Mouse (Mus musculus): ENCODE measurements around the gene 2610528J11Rik. TPM values are rescaled to one million over a fixed set of nuclear protein-coding genes. Genes with fewer than 3 reads are reported as not detected.

2610528J11Rik gene
- polyA plus RNA-seq, 2 experiments = 4.8 to 6.4 TPM

GRCm38 (mm10) chr4:118535610-118536009 lies 8.8 kb downstream of the 2610528J11Rik start:
- Histone ChIP-seq H3K27ac (no peak overlapping the region), H3K27me3 (ENCODE audit: control insufficient read depth, insufficient read depth, low read length) (no peaks in the 10 kb centered on the region), H3K4me1 (replicated peaks; ENCODE audit: control insufficient read depth in 2 of 2, insufficient read depth in 2 of 2, low read length in 1 of 2) (no peaks in the 10 kb centered on the region; a peak in 1 of 4 replicates), H3K4me2 (ENCODE audit: low read depth) (no peak overlapping the region), H3K36me3 (replicated peaks; ENCODE audit: control insufficient read depth, insufficient read depth, low read depth) (no peaks in the 10 kb centered on the region), H3K9ac (replicated peaks) (no peak overlapping the region), H3K4me3 (ENCODE audit: insufficient read depth in 1 of 2, low read depth in 2 of 2, low read length in 2 of 2) (no peak overlapping the region), H3K9me3 (ENCODE audit: control insufficient read depth, low read length) (no peaks in the 10 kb centered on the region)
- 72% methylated on average over 6 of the region's 6 CpGs for WGBS (ENCODE audit: insufficient replicate concordance)
- TF ChIP-seq EP300 (IDR thresholded peaks at IDR 0.05; ENCODE audit: low read depth) (no peak), CTCF (IDR thresholded peaks at IDR 0.05; ENCODE audit: low read depth) (no peak)
- DNase-seq (ENCODE audit: low read depth in 3 of 3, low spot score in 3 of 3) = no peak
- no peak for ATAC-seq (ENCODE audit: insufficient read depth)

- no peak overlapping the region for H3K9ac ChIP-seq (replicated peaks)
- no peak overlapping the region for H3K4me2 ChIP-seq (ENCODE audit: low read depth)
- H3K4me1 ChIP-seq (replicated peaks; ENCODE audit: control insufficient read depth in 2 of 2, insufficient read depth in 2 of 2, low read length in 1 of 2) = no peaks in the 10 kb centered on the region; a peak in 1 of 4 replicates
- H3K4me3 ChIP-seq (ENCODE audit: insufficient read depth in 1 of 2, low read depth in 2 of 2, low read length in 2 of 2) = no peak overlapping the region
- H3K27me3 ChIP-seq (ENCODE audit: control insufficient read depth, insufficient read depth, low read length) = no peaks in the 10 kb centered on the region
- TF ChIP-seq CTCF (IDR thresholded peaks at IDR 0.05; ENCODE audit: low read depth) (no peak), EP300 (IDR thresholded peaks at IDR 0.05; ENCODE audit: low read depth) (no peak)
- WGBS (ENCODE audit: insufficient replicate concordance) = 26% methylated on average over 6 of the region's 6 CpGs
- ATAC-seq (ENCODE audit: insufficient read depth) (no peak), DNase-seq (ENCODE audit: low read depth in 3 of 3, low spot score in 3 of 3) (no peak)
- H3K36me3 ChIP-seq (replicated peaks; ENCODE audit: control insufficient read depth, insufficient read depth, low read depth) = no peaks in the 10 kb centered on the region
- no peak overlapping the region for H3K27ac ChIP-seq
- H3K9me3 ChIP-seq (ENCODE audit: control insufficient read depth, low read length) = no peaks in the 10 kb centered on the region
These were observed 11.0 kb downstream of the 2610528J11Rik start for GRCm38 (mm10) chr4:118537801-118538200.

GRCm38 (mm10) chr4:118539904-118540303 lies 13.1 kb downstream of the 2610528J11Rik start:
- no peak overlapping the region for H3K9ac ChIP-seq (replicated peaks)
- H3K4me1 ChIP-seq (replicated peaks; ENCODE audit: control insufficient read depth in 2 of 2, insufficient read depth in 2 of 2, low read length in 1 of 2) = no peaks in the 10 kb centered on the region
- H3K36me3 ChIP-seq (replicated peaks; ENCODE audit: control insufficient read depth, insufficient read depth, low read depth) = no peaks in the 10 kb centered on the region
- H3K4me2 ChIP-seq (ENCODE audit: low read depth) = no peak overlapping the region
- no peak overlapping the region for H3K4me3 ChIP-seq (ENCODE audit: insufficient read depth in 1 of 2, low read depth in 2 of 2, low read length in 2 of 2)
- 43% methylated on average over 10 of the region's 10 CpGs for WGBS (ENCODE audit: insufficient replicate concordance)
- TF ChIP-seq CTCF (IDR thresholded peaks at IDR 0.05; ENCODE audit: low read depth) = no peak
- TF ChIP-seq EP300 (IDR thresholded peaks at IDR 0.05; ENCODE audit: low read depth) = no peak
- H3K27me3 ChIP-seq (ENCODE audit: control insufficient read depth, insufficient read depth, low read length) = no peaks in the 10 kb centered on the region
- ATAC-seq (ENCODE audit: insufficient read depth) = no peak
- DNase-seq (ENCODE audit: low read depth in 3 of 3, low spot score in 3 of 3) = no peak
- H3K9me3 ChIP-seq (ENCODE audit: control insufficient read depth, low read length) = no peaks in the 10 kb centered on the region
- H3K27ac ChIP-seq = no peak overlapping the region

GRCm38 (mm10) chr4:118542510-118543157 lies 15.8 kb downstream of the 2610528J11Rik start:
- 40% methylated on average over 9 of the region's 9 CpGs for WGBS (ENCODE audit: insufficient replicate concordance)
- no peak overlapping the region for H3K9ac ChIP-seq (replicated peaks)
- no peak overlapping the region for H3K27ac ChIP-seq

GRCm38 (mm10) chr4:118543158-118543530 lies 16.3 kb downstream of the 2610528J11Rik start:
- peak overlapping the region in 1 of 2 experiments; percentile 28; a peak in 2 of 4 replicates for H3K4me3 ChIP-seq (ENCODE audit: insufficient read depth in 1 of 2, low read depth in 2 of 2, low read length in 2 of 2)
- DNase-seq (ENCODE audit: low read depth in 3 of 3, low spot score in 3 of 3) (no peak), ATAC-seq (ENCODE audit: insufficient read depth) (no peak; the same call in 1 of the 2 replicates)
- H3K27me3 ChIP-seq (ENCODE audit: control insufficient read depth, insufficient read depth, low read length) = no peaks in the 10 kb centered on the region
- H3K4me1 ChIP-seq (replicated peaks; ENCODE audit: control insufficient read depth in 2 of 2, insufficient read depth in 2 of 2, low read length in 1 of 2) = no peaks in the 10 kb centered on the region
- no peaks in the 10 kb centered on the region for H3K36me3 ChIP-seq (replicated peaks; ENCODE audit: control insufficient read depth, insufficient read depth, low read depth)
- H3K9me3 ChIP-seq (ENCODE audit: control insufficient read depth, low read length) = no peaks in the 10 kb centered on the region
- H3K9ac ChIP-seq (replicated peaks) = no peak overlapping the region
- WGBS (ENCODE audit: insufficient replicate concordance) = 12% methylated on average over 13 of the region's 13 CpGs
- H3K4me2 ChIP-seq (ENCODE audit: low read depth) = peak overlapping the region; percentile 48
- no peak overlapping the region for H3K27ac ChIP-seq
- TF ChIP-seq CTCF (IDR thresholded peaks at IDR 0.05; ENCODE audit: low read depth) (no peak), EP300 (IDR thresholded peaks at IDR 0.05; ENCODE audit: low read depth) (no peak)

More at GRCm38 (mm10) chr4:118542510-118543157, 15.8 kb downstream of the 2610528J11Rik start:
- no peaks in the 10 kb centered on the region for H3K27me3 ChIP-seq (ENCODE audit: control insufficient read depth, insufficient read depth, low read length)
- H3K9me3 ChIP-seq (ENCODE audit: control insufficient read depth, low read length) = no peaks in the 10 kb centered on the region
- peak overlapping the region; percentile 48; the same call in 1 of the 2 replicates for H3K4me2 ChIP-seq (ENCODE audit: low read depth)
- no peak overlapping the region for H3K4me3 ChIP-seq (ENCODE audit: insufficient read depth in 1 of 2, low read depth in 2 of 2, low read length in 2 of 2)
- TF ChIP-seq CTCF (IDR thresholded peaks at IDR 0.05; ENCODE audit: low read depth) (no peak), EP300 (IDR thresholded peaks at IDR 0.05; ENCODE audit: low read depth) (no peak)
- no peaks in the 10 kb centered on the region for H3K4me1 ChIP-seq (replicated peaks; ENCODE audit: control insufficient read depth in 2 of 2, insufficient read depth in 2 of 2, low read length in 1 of 2)
- DNase-seq (ENCODE audit: low read depth in 3 of 3, low spot score in 3 of 3) (no peak), ATAC-seq (ENCODE audit: insufficient read depth) (no peak)
- H3K36me3 ChIP-seq (replicated peaks; ENCODE audit: control insufficient read depth, insufficient read depth, low read depth) = no peaks in the 10 kb centered on the region
